Mouse (Mus musculus) MEL (cell line): ENCODE results near the gene Nos3. TPM values are rescaled to one million over a fixed set of nuclear protein-coding genes. Genes with fewer than 3 reads are reported as not detected.

Experiments
- DNase-seq: peaks from one replicate; pipeline ENCODE4 v3.0.0; 2011; ENCODE audit warnings: low read depth, low spot score
- H3K27ac ChIP-seq: 2 replicates; pipeline ENCODE4 v1.5.1; 2012; ENCODE audit warnings: low read depth, mild to moderate bottlenecking, control low read depth, low read length, moderate library complexity; ENCODE audit not compliant: control insufficient read depth
- H3K27me3 ChIP-seq, 2 experiments: fragments of 150-350 bp in 1 of 2; sonication (generic) in 1 of 2; 2 replicates each; pipeline ENCODE4 v1.6.1; 2012; ENCODE audit warnings: low read length in 2 of 2, mild to moderate bottlenecking in 2 of 2, improper control_type of control experiment in 1 of 2, moderate library complexity in 1 of 2; ENCODE audit not compliant: insufficient read depth in 2 of 2, control insufficient read depth in 1 of 2
- H3K36me3 ChIP-seq, 2 experiments: 2 replicates each; pipeline ENCODE4 v1.6.1; 2012 to 2014; ENCODE audit warnings: low read length in 2 of 2, improper control_type of control experiment in 1 of 2, inconsistent platforms in 1 of 2, mild to moderate bottlenecking in 1 of 2; ENCODE audit not compliant: insufficient read depth in 2 of 2, control insufficient read depth in 1 of 2
- H3K4me1 ChIP-seq, 2 experiments: fragments of 150-350 bp in 1 of 2; sonication (generic) in 1 of 2; 2 replicates each; pipeline ENCODE4 v1.6.1; 2012; ENCODE audit warnings: low read length in 2 of 2, improper control_type of control experiment in 1 of 2, mild to moderate bottlenecking in 1 of 2; ENCODE audit not compliant: insufficient read depth in 2 of 2, control insufficient read depth in 1 of 2
- H3K4me3 ChIP-seq, 2 experiments: fragments of 150-350 bp in 1 of 2; sonication (generic) in 1 of 2; 2 replicates each; pipeline ENCODE4 v1.5.1; 2012; ENCODE audit warnings: low read depth in 2 of 2, low read length in 2 of 2, mild to moderate bottlenecking in 2 of 2, moderate library complexity in 2 of 2, control low read depth in 1 of 2, improper control_type of control experiment in 1 of 2; ENCODE audit not compliant: control insufficient read depth in 1 of 2, insufficient read depth in 1 of 2
- H3K79me2 ChIP-seq: 2 replicates; pipeline ENCODE4 v1.6.1; 2012; ENCODE audit warnings: mild to moderate bottlenecking, low read length, moderate library complexity; ENCODE audit not compliant: control insufficient read depth, poor library complexity, insufficient read depth
- H3K9ac ChIP-seq: 2 replicates; pipeline ENCODE4 v1.6.1; 2012; ENCODE audit warnings: low read depth, mild to moderate bottlenecking, control low read depth, low read length, moderate library complexity; ENCODE audit not compliant: control insufficient read depth, poor library complexity, severe bottlenecking
- H3K9me3 ChIP-seq: fragments of 150-350 bp; sonication (generic); replicated peaks from 2 replicates; pipeline ENCODE4 v1.6.1; 2012; ENCODE audit warnings: mild to moderate bottlenecking, low read length, improper control_type of control experiment, moderate library complexity; ENCODE audit not compliant: insufficient read depth
- BHLHE40 ChIP-seq: IDR thresholded peaks from 2 replicates; pipeline ENCODE4 v1.6.1; 2012; ENCODE audit warnings: low read depth, mild to moderate bottlenecking, inconsistent platforms, low read length, improper control_type of control experiment, borderline replicate concordance
- CHD1 ChIP-seq: IDR thresholded peaks from 2 replicates; pipeline ENCODE4 v1.6.1; 2012; ENCODE audit warnings: low read depth, mild to moderate bottlenecking, inconsistent platforms, low read length, improper control_type of control experiment
- CHD2 ChIP-seq: IDR thresholded peaks from 2 replicates; pipeline ENCODE4 v1.6.1; 2011; ENCODE audit warnings: low read length, improper control_type of control experiment
- CTCF ChIP-seq, 3 experiments: IDR thresholded peaks in 2 of 3; conservative IDR thresholded peaks in 1 of 3; 2 replicates each; pipeline ENCODE4 v1.5.1; 2011 to 2012; ENCODE audit warnings: low read length in 3 of 3, low read depth in 2 of 3, mild to moderate bottlenecking in 2 of 3, improper control_type of control experiment in 1 of 3, inconsistent platforms in 1 of 3, mixed read lengths in 1 of 3, moderate library complexity in 1 of 3; ENCODE audit not compliant: control insufficient read depth in 1 of 3, insufficient read depth in 1 of 3, poor library complexity in 1 of 3, severe bottlenecking in 1 of 3
- ELF1 ChIP-seq: IDR thresholded peaks from 2 replicates; pipeline ENCODE4 v1.6.1; 2014; ENCODE audit warnings: low read depth, mild to moderate bottlenecking, inconsistent platforms, low read length, improper control_type of control experiment, moderate library complexity
- ETS1 ChIP-seq: IDR thresholded peaks from 2 replicates; pipeline ENCODE4 v1.6.1; 2012; ENCODE audit warnings: low read depth, mild to moderate bottlenecking, inconsistent platforms, low read length, improper control_type of control experiment, moderate library complexity
- HCFC1 ChIP-seq: IDR thresholded peaks from 2 replicates; pipeline ENCODE4 v1.6.1; 2012; ENCODE audit warnings: low read depth, mild to moderate bottlenecking, inconsistent platforms, low read length, improper control_type of control experiment, moderate library complexity
- JUND ChIP-seq: IDR thresholded peaks from 2 replicates; pipeline ENCODE4 v1.6.1; 2011; ENCODE audit warnings: low read depth, mild to moderate bottlenecking, improper control_type of control experiment, low read length
- MAX ChIP-seq: IDR thresholded peaks from 2 replicates; pipeline ENCODE4 v1.6.1; 2011; ENCODE audit warnings: low read length, improper control_type of control experiment
- MAZ ChIP-seq: IDR thresholded peaks from 2 replicates; pipeline ENCODE4 v1.6.1; 2012; ENCODE audit warnings: low read depth, mild to moderate bottlenecking, inconsistent platforms, low read length, improper control_type of control experiment
- MEF2A ChIP-seq: IDR thresholded peaks from 2 replicates; pipeline ENCODE4 v1.6.1; 2014; ENCODE audit warnings: low read depth, mild to moderate bottlenecking, inconsistent platforms, low read length, improper control_type of control experiment; ENCODE audit not compliant: poor library complexity, insufficient replicate concordance, severe bottlenecking; ENCODE audit errors: extremely low read depth
- MYB ChIP-seq: IDR thresholded peaks from 2 replicates; pipeline ENCODE4 v1.6.1; 2011; ENCODE audit warnings: mild to moderate bottlenecking, low read depth, low read length, improper control_type of control experiment
- MYC ChIP-seq: IDR thresholded peaks from 2 replicates; pipeline ENCODE4 v1.6.1; 2011; ENCODE audit warnings: low read depth, mild to moderate bottlenecking, low read length, improper control_type of control experiment, moderate library complexity
- NELFE ChIP-seq: IDR thresholded peaks from 2 replicates; pipeline ENCODE4 v1.6.1; 2011; ENCODE audit warnings: low read depth, low read length, improper control_type of control experiment
- POLR2A ChIP-seq, 2 experiments: IDR thresholded peaks; 2 replicates each; pipeline ENCODE4 v1.6.1; 2011 to 2012; ENCODE audit warnings: low read length in 2 of 2, mild to moderate bottlenecking in 2 of 2, control low read depth in 1 of 2, improper control_type of control experiment in 1 of 2, low read depth in 1 of 2, moderate library complexity in 1 of 2; ENCODE audit not compliant: control insufficient read depth in 1 of 2, insufficient read depth in 1 of 2, poor library complexity in 1 of 2
- POLR2AphosphoS2 ChIP-seq: IDR thresholded peaks from 2 replicates; pipeline ENCODE4 v1.6.1; 2011; ENCODE audit warnings: low read length, improper control_type of control experiment
- POLR2AphosphoS5 ChIP-seq: IDR thresholded peaks from 2 replicates; pipeline ENCODE4 v1.6.1; 2012; ENCODE audit warnings: low read depth, borderline replicate concordance, mild to moderate bottlenecking, inconsistent platforms, low read length, moderate library complexity, mixed read lengths
- SMC3 ChIP-seq: IDR thresholded peaks from 2 replicates; pipeline ENCODE4 v1.6.1; 2011; ENCODE audit warnings: low read depth, low read length, improper control_type of control experiment
- TAL1 ChIP-seq: IDR thresholded peaks from 2 replicates; pipeline ENCODE4 v1.6.1; 2012; ENCODE audit warnings: mild to moderate bottlenecking, inconsistent platforms, low read length, moderate library complexity, mixed read lengths
- TCF12 ChIP-seq: IDR thresholded peaks from 2 replicates; pipeline ENCODE4 v1.6.1; 2014; ENCODE audit warnings: low read depth, mild to moderate bottlenecking, inconsistent platforms, low read length, improper control_type of control experiment, moderate library complexity
- UBTF ChIP-seq: IDR thresholded peaks from 2 replicates; pipeline ENCODE4 v1.6.1; 2012; ENCODE audit warnings: low read depth, mild to moderate bottlenecking, inconsistent platforms, low read length, improper control_type of control experiment, moderate library complexity, borderline replicate concordance; ENCODE audit not compliant: insufficient read depth
- USF2 ChIP-seq, 2 experiments: IDR thresholded peaks; 2 replicates each; pipeline ENCODE4 v1.6.1; 2011 to 2012; ENCODE audit warnings: improper control_type of control experiment in 2 of 2, low read length in 2 of 2, borderline replicate concordance in 1 of 2, inconsistent platforms in 1 of 2, low read depth in 1 of 2, mild to moderate bottlenecking in 1 of 2; ENCODE audit not compliant: insufficient read depth in 1 of 2
- ZC3H11A ChIP-seq: IDR thresholded peaks from 2 replicates; pipeline ENCODE4 v1.6.1; 2012; ENCODE audit warnings: low read depth, mild to moderate bottlenecking, inconsistent platforms, low read length, improper control_type of control experiment
- ZMIZ1 ChIP-seq: IDR thresholded peaks from 2 replicates; pipeline ENCODE4 v1.6.1; 2012; ENCODE audit warnings: low read depth, mild to moderate bottlenecking, inconsistent platforms, low read length, improper control_type of control experiment, moderate library complexity
- polyA plus RNA-seq, 2 experiments: library from polyadenylated mRNA; stranded (reverse) in 1 of 2; unstranded in 1 of 2; fragments of >175 nt in 1 of 2; fragments of >200 nt in 1 of 2; gene quantifications; 2 replicates each; pipeline versions ENCODE4 v1.2.1 to v1.2.4; 2012; ENCODE audit warnings: low replicate concordance in 2 of 2, low read depth in 1 of 2; ENCODE audit not compliant: insufficient read length in 2 of 2, insufficient read depth in 1 of 2, missing spikeins in 1 of 2
- total RNA-seq: library from RNA; depleted of rRNA; stranded (reverse); fragments of 300-350 nt; gene quantifications from 2 replicates; pipeline ENCODE4 v1.2.3, GENCODE M21; 2012

Gene Nos3
- total and polyA plus RNA-seq, 3 experiments: 3.9 to 6.2 TPM; not detected in 1

- TF ChIP-seq HCFC1 (peak; percentile 15; the same call in 1 of the 2 replicates), CHD1 (no peak), TAL1 (no peak), POLR2AphosphoS5 (no peak), ZMIZ1 (no peak), POLR2AphosphoS2 (peak; percentile 12; the same call in 1 of the 2 replicates), MYB (no peak), MEF2A (no peak), ETS1 (no peak), MAZ (peak; percentile 7; the same call in 1 of the 2 replicates), CHD2 (no peak)
Observed at GRCm38 (mm10) chr5:24424861-24425411, 60.3 kb downstream of the Nos3 start (continued).

GRCm38 (mm10) chr5:24425421-24426036 lies 60.9 kb downstream of the Nos3 start:
- 0 out of 2 replicates have a peak overlapping the region, but pooled peaks have one; percentile 18 for H3K27ac ChIP-seq
- peaks cover 0 to 17% of the 10 kb centered on the region in 2 experiments; a peak in 2 of 4 replicates for H3K36me3 ChIP-seq
- H3K9me3 ChIP-seq: no peaks in the 10 kb centered on the region
- H3K9ac ChIP-seq: peak overlapping the region; percentile 85
- TF ChIP-seq CTCF (IDR thresholded peaks at IDR 0.05 in 2 of 3, conservative IDR thresholded peaks at IDR 0.05 in 1 of 3; ENCODE audit: control insufficient read depth in 1 of 3, insufficient read depth in 1 of 3, low read depth in 2 of 3, low read length in 3 of 3, poor library complexity in 1 of 3, severe bottlenecking in 1 of 3) (peak in 2 of 3 experiments; percentile 26 to 35; a peak in 4 of 6 replicates), JUND (no peak), TCF12 (0 out of 2 replicates have a peak, but pooled peaks have one; percentile 11), CHD1 (no peak), TAL1 (no peak), MYB (no peak), BHLHE40 (no peak), HCFC1 (no peak), ZC3H11A (no peak), ELF1 (0 out of 2 replicates have a peak, but pooled peaks have one; percentile 2), USF2 (IDR thresholded peaks at IDR 0.05; ENCODE audit: borderline replicate concordance in 1 of 2, insufficient read depth in 1 of 2, low read depth in 1 of 2, low read length in 2 of 2) (no peak), ETS1 (no peak), MYC (no peak), UBTF (no peak), MAX (no peak), NELFE (no peak), POLR2A (IDR thresholded peaks at IDR 0.05; ENCODE audit: control insufficient read depth in 1 of 2, insufficient read depth in 1 of 2, low read depth in 1 of 2, low read length in 2 of 2, poor library complexity in 1 of 2) (no peak), ZMIZ1 (no peak), SMC3 (peak; percentile 4; the same call in 1 of the 2 replicates)
- H3K27me3 ChIP-seq: no peaks in the 10 kb centered on the region
- H3K4me1 ChIP-seq: peaks cover 6 to 22% of the 10 kb centered on the region in 2 experiments
- H3K4me3 ChIP-seq: peak overlapping the region; percentile 78 to 86
- peak; percentile 79 for DNase-seq
- H3K79me2 ChIP-seq: peaks cover 14% of the 10 kb centered on the region
